Mouse (Mus musculus): ENCODE results near the gene Slc16a7. TPM values are rescaled to one million over a fixed set of nuclear protein-coding genes. Genes with fewer than 3 reads are reported as not detected.

Slc16a7 gene
- total RNA-seq, 2 experiments from 2014 or later = 2.5 to 4.4 TPM

DNA sequence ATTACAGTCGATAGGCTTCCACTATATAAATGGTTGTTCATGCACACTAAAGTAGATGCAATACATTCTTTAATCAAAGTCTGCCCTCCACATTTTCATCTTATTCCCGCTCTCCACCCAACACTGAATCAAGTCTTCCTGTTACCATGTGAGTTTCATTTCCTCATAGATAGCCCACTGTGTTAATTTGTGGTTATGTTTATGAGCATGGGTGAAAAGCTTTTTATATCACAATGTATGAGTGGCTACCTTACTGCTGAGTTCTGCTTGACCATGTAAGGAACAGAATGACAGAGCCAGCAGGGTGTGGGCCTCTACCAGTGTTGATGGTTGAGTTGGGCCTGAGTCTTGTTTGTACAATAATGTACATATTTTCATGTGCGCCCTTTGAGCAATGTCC lies 175.5 kb downstream of the Slc16a7 start:
- DNase-seq = no peak
- intact Hi-C loops (cut with DNase I) = no loop called here

DNA sequence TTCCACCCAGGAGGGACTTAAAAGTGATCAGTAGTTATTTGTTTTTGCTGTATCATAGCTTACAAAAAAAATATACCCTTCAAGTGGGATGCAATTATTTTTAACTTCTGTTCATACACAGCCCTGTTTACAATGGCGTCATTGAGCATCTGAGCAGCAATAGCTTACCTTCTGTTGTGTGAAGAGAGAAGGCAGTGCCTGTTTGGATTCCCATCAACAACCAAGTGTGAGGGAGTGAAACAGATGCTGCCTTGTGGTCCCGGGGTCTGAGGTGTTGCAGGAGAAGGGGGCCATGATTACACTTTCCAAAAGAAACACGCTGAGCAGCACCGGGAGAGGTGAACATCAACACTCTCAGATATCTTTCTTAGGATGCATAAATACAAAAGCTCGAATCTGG lies 201.7 kb downstream of the Slc16a7 start:
- intact Hi-C loops (cut with DNase I) = no loop called here
- no peak for DNase-seq

DNA sequence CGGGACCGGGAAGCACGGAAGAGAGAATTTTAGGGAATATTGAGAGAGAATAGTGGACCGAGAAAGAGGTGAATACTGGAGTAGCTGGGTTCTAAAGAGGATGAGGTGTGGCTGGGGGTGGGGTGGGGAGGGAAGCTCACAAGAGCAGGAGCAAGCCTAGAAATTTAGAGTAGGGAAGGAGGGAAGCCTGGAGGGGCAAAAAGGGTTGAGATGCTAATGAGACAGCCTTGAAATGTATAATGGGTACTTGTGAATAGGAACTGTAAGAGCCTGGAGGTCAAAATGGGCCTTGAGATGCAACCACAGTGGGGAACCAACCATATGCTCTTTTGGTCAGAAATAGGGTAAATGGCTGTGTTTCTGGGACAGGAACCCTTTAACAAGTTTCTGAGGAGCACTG lies 203.9 kb downstream of the Slc16a7 start:
- intact Hi-C loops (cut with DNase I) = no loop called here
- no peak for DNase-seq

DNA sequence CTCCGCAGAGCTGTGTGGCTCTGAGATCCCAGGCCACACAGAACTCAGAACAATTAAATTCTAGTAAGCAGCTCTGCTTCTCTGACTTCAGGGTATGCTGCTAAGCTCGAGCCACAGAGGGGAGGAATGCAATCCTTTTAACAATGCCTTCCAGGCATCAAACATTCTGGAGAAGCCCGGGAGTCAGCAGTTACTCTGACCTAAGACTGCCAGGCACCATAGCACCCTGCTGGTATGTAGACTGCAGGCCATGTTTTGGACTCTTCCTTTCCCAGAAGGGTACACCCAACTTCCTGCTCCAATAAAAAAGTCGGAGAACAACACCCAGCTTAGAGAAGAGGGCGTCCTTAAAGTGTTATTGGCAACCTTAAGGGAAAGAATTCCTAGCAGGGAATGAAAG lies 205.1 kb downstream of the Slc16a7 start:
- DNase-seq = no peak
- intact Hi-C loops (cut with DNase I) = no loop called here

DNA sequence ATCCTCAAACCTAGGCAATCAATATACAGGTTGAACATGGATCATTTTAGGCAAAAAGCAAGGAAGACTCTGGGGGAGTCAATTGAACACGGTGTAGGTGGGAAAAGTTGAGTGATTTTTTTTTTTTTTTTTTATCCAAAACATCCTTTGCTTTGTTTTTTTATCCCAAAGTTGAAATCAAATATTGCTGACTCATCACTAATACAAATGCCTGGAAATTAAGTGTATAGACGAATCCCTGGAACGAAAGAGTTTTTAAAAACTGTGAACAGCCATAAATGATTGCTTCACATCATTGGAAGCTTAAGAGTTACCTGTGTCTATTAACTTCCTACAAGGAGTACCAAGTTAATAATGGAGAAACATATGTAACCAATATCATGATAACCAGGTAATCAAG lies 206.7 kb downstream of the Slc16a7 start:
- DNase-seq = no peak
- intact Hi-C loops (cut with DNase I) = no loop called here

DNA sequence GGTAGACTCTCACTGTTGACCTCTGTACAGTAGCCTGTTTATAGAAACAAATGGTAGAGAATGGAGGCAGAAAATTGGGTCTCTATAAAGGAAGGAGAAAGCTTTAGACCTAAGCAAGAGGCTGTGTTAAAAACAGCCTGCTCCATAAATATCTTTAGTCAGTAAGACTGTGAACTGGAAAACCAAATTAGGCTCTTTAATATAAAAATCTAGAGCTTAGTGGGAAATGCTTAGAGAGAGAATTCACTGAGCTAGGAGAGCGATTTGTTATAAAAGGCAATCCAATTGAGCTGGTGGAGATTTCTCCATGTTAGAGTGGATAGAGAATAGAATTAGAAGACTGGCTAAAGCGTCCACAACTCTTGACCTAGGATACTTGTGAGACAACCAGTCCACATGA lies 211.5 kb downstream of the Slc16a7 start:
- intact Hi-C loops (cut with DNase I) = no loop called here
- DNase-seq = no peak

DNA sequence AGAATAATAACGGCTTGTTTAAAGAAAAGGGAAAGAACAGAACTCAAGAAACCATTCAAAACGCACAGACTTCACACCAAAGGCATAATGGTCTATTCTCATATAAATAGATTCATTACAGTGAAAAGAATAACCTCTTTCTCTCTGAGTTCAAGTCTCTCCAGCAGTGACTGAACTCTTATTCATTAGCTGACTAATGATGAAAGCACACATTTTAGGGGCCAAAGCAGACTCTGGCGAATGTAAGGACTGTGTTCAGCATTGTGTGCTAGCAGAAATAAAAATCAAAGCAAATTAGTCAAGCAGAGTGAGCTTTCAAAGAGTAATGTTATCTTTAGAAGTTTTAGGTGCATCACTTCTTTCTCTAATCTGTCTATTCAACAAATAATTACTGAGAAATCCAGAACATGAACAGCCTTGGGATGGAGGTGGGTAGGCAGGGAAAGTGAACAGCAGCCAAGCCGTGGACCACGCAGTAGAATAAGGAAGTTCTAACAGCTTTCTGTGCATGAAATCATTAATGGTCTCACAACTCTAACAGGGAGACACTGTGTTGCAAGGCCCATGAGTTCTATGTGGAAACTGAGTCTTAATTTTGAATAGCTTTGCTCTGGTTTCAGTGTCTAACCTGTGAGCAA lies 214.1 kb downstream of the Slc16a7 start:
- DNase-seq = no peak
- intact Hi-C loops (cut with DNase I) = no loop called here

DNA sequence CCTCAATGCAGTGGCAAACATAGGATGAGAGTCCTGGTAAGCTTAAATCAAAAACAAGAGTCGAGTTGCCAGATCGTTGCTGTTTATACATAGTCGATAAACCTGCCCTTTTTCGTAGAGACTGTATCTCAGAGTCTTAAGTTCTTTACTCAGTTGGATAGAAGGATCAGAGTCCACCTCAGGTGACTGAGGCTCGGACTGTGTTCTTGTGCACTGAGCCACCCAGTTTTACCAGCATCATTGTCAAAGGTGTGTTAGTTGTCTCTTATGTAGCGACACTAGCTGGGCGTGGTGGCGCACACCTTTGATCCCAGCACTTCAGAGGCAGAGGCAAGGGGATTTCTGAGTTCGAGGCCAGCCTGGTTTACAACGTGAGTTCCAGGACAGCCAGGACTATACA lies 217.6 kb downstream of the Slc16a7 start:
- intact Hi-C loops (cut with DNase I) = no loop called here

DNA sequence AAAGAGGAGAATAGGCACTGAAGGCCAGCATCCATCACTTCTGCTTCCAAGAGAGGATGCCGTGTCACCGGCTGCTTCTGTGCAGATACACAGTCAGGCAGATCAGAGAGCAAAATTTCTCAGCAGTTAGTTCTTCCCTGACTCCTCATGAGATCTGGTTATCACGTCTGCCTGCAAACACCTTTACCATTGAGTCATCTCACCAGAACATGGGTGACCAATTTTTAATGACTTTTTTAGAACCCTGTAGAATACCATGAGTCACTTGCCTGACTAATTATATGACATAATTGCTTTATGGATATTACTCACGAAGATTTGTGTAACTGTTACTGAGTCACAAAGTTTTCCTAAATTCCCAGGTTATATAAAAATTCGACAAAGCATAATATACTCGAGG lies 218.1 kb downstream of the Slc16a7 start:
- DNase-seq = no peak
- intact Hi-C loops (cut with DNase I) = no loop called here

More for the DNA sequence above, 217.6 kb downstream of the Slc16a7 start:
- no peak for DNase-seq

All from gastrocnemius, postnatal 36 days (tissue).